Mouse (Mus musculus) bone marrow, adult 2 months (tissue): ENCODE measurements around the gene Ttc41.

Experiments used
- CTCF ChIP-seq: fragments of 200-500 bp; IDR thresholded peaks from 2 replicates; pipeline ENCODE4 v1.5.1; 2011; ENCODE audit warnings: low read length, control low read depth; ENCODE audit not compliant: control insufficient read depth, insufficient read depth
- POLR2A ChIP-seq: fragments of 200-500 bp; IDR thresholded peaks from 2 replicates; pipeline ENCODE4 v1.6.1; 2011; ENCODE audit warnings: low read depth, mild to moderate bottlenecking, control low read depth, low read length, borderline replicate concordance; ENCODE audit not compliant: control insufficient read depth

GRCm38 (mm10) chr10:86781641-86782040, 76.0 kb downstream of the Ttc41 start:
- no peak for TF ChIP-seq CTCF
- no peak for TF ChIP-seq POLR2A
